Mouse (Mus musculus): Measurements from ENCODE around the gene Ptbp1. TPM values are rescaled to one million over a fixed set of nuclear protein-coding genes. Genes with fewer than 3 reads are reported as not detected.

The Ptbp1 gene
- 218 and 262 TPM in 2 replicates for total RNA-seq (2015)
- total RNA-seq (2017), result 172 and 187 TPM in 2 replicates

GRCm38 (mm10) chr10:79853860-79854795 is at the start of gene Ptbp1:
Ptbp1 (plus strand) TSS chr10:79854427.
- ATAC-seq (replicated peaks; ENCODE audit: poor library complexity), result peak; percentile 76

- no peak for ATAC-seq (replicated peaks; ENCODE audit: poor library complexity)
Measured at GRCm38 (mm10) chr10:79805636-79806035, 48.6 kb upstream of the Ptbp1 start.

GRCm38 (mm10) chr10:79806331-79806730 is 47.9 kb upstream of the Ptbp1 start:
- ATAC-seq (replicated peaks; ENCODE audit: poor library complexity), result no peak

GRCm38 (mm10) chr10:79806972-79807371 is 47.3 kb upstream of the Ptbp1 start:
- peak; percentile 51 for ATAC-seq (replicated peaks; ENCODE audit: poor library complexity)

GRCm38 (mm10) chr10:79807826-79808225 is 46.4 kb upstream of the Ptbp1 start:
- no peak for ATAC-seq (replicated peaks; ENCODE audit: poor library complexity)

GRCm38 (mm10) chr10:79808728-79809127 is 45.5 kb upstream of the Ptbp1 start:
- ATAC-seq (replicated peaks; ENCODE audit: poor library complexity), result no peak

- ATAC-seq (replicated peaks; ENCODE audit: poor library complexity), result peak; percentile 96
Measured at GRCm38 (mm10) chr10:79811736-79812637, 42.2 kb upstream of the Ptbp1 start.

GRCm38 (mm10) chr10:79814271-79814842 is 39.9 kb upstream of the Ptbp1 start:
- no peak for ATAC-seq (replicated peaks; ENCODE audit: poor library complexity)

GRCm38 (mm10) chr10:79815671-79816494 is 38.3 kb upstream of the Ptbp1 start:
- ATAC-seq (replicated peaks; ENCODE audit: poor library complexity), result no peak

GRCm38 (mm10) chr10:79817111-79817510 is 37.1 kb upstream of the Ptbp1 start:
- ATAC-seq (replicated peaks; ENCODE audit: poor library complexity), result no peak

- no peak for ATAC-seq (replicated peaks; ENCODE audit: poor library complexity)
Measured at GRCm38 (mm10) chr10:79818225-79818624, 36.0 kb upstream of the Ptbp1 start.

- no peak for ATAC-seq (replicated peaks; ENCODE audit: poor library complexity)
Measured at GRCm38 (mm10) chr10:79819606-79820005, 34.6 kb upstream of the Ptbp1 start.

- no peak for ATAC-seq (replicated peaks; ENCODE audit: poor library complexity)
Measured at GRCm38 (mm10) chr10:79820277-79820676, 34.0 kb upstream of the Ptbp1 start.

GRCm38 (mm10) chr10:79820782-79821181 is 33.4 kb upstream of the Ptbp1 start, which contains the start of gene Misp:
Misp (plus strand) TSS chr10:79820989.
- no peak for ATAC-seq (replicated peaks; ENCODE audit: poor library complexity)

- ATAC-seq (replicated peaks; ENCODE audit: poor library complexity), result no peak
Measured at GRCm38 (mm10) chr10:79821731-79822130, 32.5 kb upstream of the Ptbp1 start.

- no peak for ATAC-seq (replicated peaks; ENCODE audit: poor library complexity)
Measured at GRCm38 (mm10) chr10:79822372-79822771, 31.9 kb upstream of the Ptbp1 start.

GRCm38 (mm10) chr10:79823011-79823410 is 31.2 kb upstream of the Ptbp1 start:
- no peak for ATAC-seq (replicated peaks; ENCODE audit: poor library complexity)

GRCm38 (mm10) chr10:79824413-79824812 is 29.8 kb upstream of the Ptbp1 start:
- ATAC-seq (replicated peaks; ENCODE audit: poor library complexity), result peak; percentile 73

- ATAC-seq (replicated peaks; ENCODE audit: poor library complexity), result peak; percentile 40; the same call in 1 of the 2 replicates
Measured at GRCm38 (mm10) chr10:79831583-79831982, 22.6 kb upstream of the Ptbp1 start.
